Mouse (Mus musculus) E14TG2a.4 (cell line): ENCODE results near the gene Krt8.

ENCODE experiments used
- CTCF ChIP-seq: conservative IDR thresholded peaks from 2 replicates; pipeline ENCODE4 v1.5.1; 2014; ENCODE audit warnings: low read length
- NANOG ChIP-seq: IDR thresholded peaks from 2 replicates; pipeline ENCODE4 v1.6.1; 2014; ENCODE audit warnings: borderline replicate concordance, low read length, mixed read lengths
- POU5F1 ChIP-seq: IDR thresholded peaks from 2 replicates; pipeline ENCODE4 v1.6.1; 2014; ENCODE audit warnings: low read length, borderline replicate concordance

DNA sequence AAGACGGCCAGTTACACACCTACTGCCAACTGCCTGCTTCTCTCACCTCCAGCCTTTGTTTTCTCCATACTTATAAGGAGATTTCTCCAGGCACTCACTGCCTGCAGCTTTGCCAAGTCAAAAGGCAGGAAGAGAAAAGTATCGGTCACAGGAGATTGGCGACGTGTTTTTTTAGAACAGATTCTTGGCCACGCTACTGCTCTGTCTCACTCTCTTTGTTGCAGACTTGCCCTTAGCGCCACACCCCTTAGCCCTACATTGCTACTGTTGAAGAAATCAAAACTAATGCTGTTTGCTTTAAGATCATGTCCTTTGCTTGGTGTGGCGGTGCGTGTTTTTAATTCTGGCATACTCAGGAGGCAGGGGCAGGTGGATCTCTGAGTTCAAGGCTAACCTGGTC is 19.6 kb upstream of the Krt8 start:
- no peak for TF ChIP-seq CTCF
- TF ChIP-seq POU5F1 = no peak
- TF ChIP-seq NANOG = no peak
